In the genomic region with DNA sequence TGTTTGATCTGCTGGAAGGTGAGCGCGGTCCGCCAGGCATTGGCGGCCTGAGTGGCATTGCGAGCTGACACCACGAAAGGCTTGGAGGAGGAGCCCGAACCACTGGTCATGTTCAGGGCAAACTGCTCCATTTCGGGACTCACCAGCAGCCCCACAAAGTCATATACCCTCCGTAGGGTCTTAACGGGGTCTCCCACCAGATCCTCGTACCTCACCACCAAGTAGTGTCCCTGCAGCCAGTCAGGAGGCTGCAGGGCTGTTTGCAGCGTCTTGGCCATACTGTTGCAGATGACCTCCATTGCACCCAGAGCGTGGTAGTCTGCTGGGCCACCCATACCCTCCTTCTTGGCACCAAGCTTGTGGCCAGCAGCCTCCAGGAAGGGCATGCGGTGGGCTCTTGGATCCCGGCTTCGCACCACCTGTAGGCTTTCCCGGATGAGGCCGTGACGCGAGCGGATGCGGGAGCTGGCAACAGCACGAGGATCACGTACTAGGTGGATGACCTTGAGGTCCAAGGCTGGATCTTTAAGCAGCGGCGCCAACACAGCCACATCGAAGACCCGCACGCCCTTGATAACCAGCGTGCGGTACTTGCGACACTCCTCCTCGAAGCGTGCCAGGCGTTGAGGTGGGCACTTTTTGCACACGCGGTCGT, we compare ENCODE assay signal across 8 mouse cellular contexts. TPM values are rescaled to one million over a fixed set of nuclear protein-coding genes. Genes with fewer than 3 reads are reported as not detected.
DNase-seq lines count a peak whose midpoint lies in the region; ATAC-seq lines count a peak whose summit lies in the region.

No protein-coding gene starts in this region.

- peaks cover 8% of the 10 kb centered on the region; the same call in 1 of the 2 replicates for H3K27me3 ChIP-seq in kidney, embryonic 14.5 days (ENCODE audit: control insufficient read depth, insufficient read depth, low read length)
- peaks cover 6% of the 10 kb centered on the region; the same call in 1 of the 2 replicates for H3K27me3 ChIP-seq in forebrain, embryonic 12.5 days
- 0 out of 2 replicates have a peak, but pooled peaks cover 6% of the 10 kb centered on the region for H3K27me3 ChIP-seq in neural tube, embryonic 12.5 days (replicated peaks)

- 64% methylated on average over 38 of the region's 38 CpGs for WGBS in kidney, embryonic 14.5 days
- 72% methylated on average over 38 of the region's 38 CpGs for WGBS in forebrain, embryonic 12.5 days
- WGBS in neural tube, embryonic 12.5 days = 78% methylated on average over 38 of the region's 38 CpGs

- H3K27ac ChIP-seq in kidney, embryonic 14.5 days (ENCODE audit: low read depth, low read length) = no peak overlapping the region
- H3K27ac ChIP-seq in forebrain, embryonic 12.5 days = no peak overlapping the region
- no peak overlapping the region for H3K27ac ChIP-seq in neural tube, embryonic 12.5 days

- H3K9ac ChIP-seq in kidney, embryonic 14.5 days (ENCODE audit: low read depth, low read length) = peak overlapping the region; percentile 80; the same call in 1 of the 2 replicates
- H3K9ac ChIP-seq in forebrain, embryonic 12.5 days = peak overlapping the region; percentile 22; the same call in 1 of the 2 replicates
- no peak overlapping the region for H3K9ac ChIP-seq in neural tube, embryonic 12.5 days

- H3K36me3 ChIP-seq in kidney, embryonic 14.5 days (ENCODE audit: control insufficient read depth, insufficient read depth, low read length) = no peaks in the 10 kb centered on the region
- peaks cover 10% of the 10 kb centered on the region; the same call in 1 of the 2 replicates for H3K36me3 ChIP-seq in forebrain, embryonic 12.5 days (replicated peaks)
- H3K36me3 ChIP-seq in neural tube, embryonic 12.5 days = no peaks in the 10 kb centered on the region

- no peaks in the 10 kb centered on the region for H3K9me3 ChIP-seq in kidney, embryonic 14.5 days (ENCODE audit: control insufficient read depth, low read length)
- H3K9me3 ChIP-seq in forebrain, embryonic 12.5 days = no peaks in the 10 kb centered on the region
- H3K9me3 ChIP-seq in neural tube, embryonic 12.5 days = no peaks in the 10 kb centered on the region

- H3K4me1 ChIP-seq in kidney, embryonic 14.5 days (ENCODE audit: control insufficient read depth, insufficient read depth, low read length) = peaks cover 14% of the 10 kb centered on the region
- peaks cover 36% of the 10 kb centered on the region for H3K4me1 ChIP-seq in forebrain, embryonic 12.5 days
- peaks cover 17% of the 10 kb centered on the region for H3K4me1 ChIP-seq in neural tube, embryonic 12.5 days

- H3K4me3 ChIP-seq in kidney, embryonic 14.5 days (ENCODE audit: low read length) = peak overlapping the region; percentile 75
- peak overlapping the region; percentile 79 for H3K4me3 ChIP-seq in forebrain, embryonic 12.5 days (replicated peaks)
- H3K4me3 ChIP-seq in neural tube, embryonic 12.5 days = peak overlapping the region; percentile 76

- DNase-seq in kidney, adult 9 months = no peak
- DNase-seq in ZHBTc4 (ENCODE audit: low read depth, low spot score) = peak; percentile 54
- DNase-seq in kidney, postnatal 4 days = peak; percentile 25 to 26
- no peak for DNase-seq in embryo, embryonic 9.5 days (ENCODE audit: extremely low spot score)
- no peak for DNase-seq in spleen, adult 12 weeks (ENCODE audit: low spot score)

- no peak for ATAC-seq in kidney, embryonic 14.5 days (ENCODE audit: low FRiP score, low TSS enrichment)
- no peak for ATAC-seq in forebrain, embryonic 12.5 days (ENCODE audit: low FRiP score)
- no peak for ATAC-seq in neural tube, embryonic 12.5 days (ENCODE audit: low FRiP score, low read depth)

- peak overlapping the region; percentile 91 for H3K4me2 ChIP-seq in kidney, embryonic 14.5 days (replicated peaks; ENCODE audit: low read depth, low read length)
- peak overlapping the region; percentile 95 for H3K4me2 ChIP-seq in forebrain, embryonic 12.5 days
- H3K4me2 ChIP-seq in neural tube, embryonic 12.5 days (replicated peaks) = peak overlapping the region; percentile 98

RNA-seq across cellular contexts. Expression of a gene that starts 1.6 kb away (rescaled TPM):
- polyA plus RNA-seq in kidney, embryonic 14.5 days (2014; fragmentation: Nextera tagmentation; extraction: Ambion mirVana) = 9.8 and 10.5 TPM in 2 replicates
- polyA plus RNA-seq in forebrain, embryonic 12.5 days (2016; fragmentation: Nextera tagmentation; extraction: Ambion mirVana) = 9.4 and 12.7 TPM in 2 replicates
- 6.5 and 8.2 TPM in 2 replicates for polyA plus RNA-seq in neural tube, embryonic 12.5 days (2016; fragmentation: Nextera tagmentation; extraction: Ambion mirVana)

Comparison
In these comparisons a context has a peak if more than half of its experiments do, and no peak if none do; other contexts are left out.
1. DNase-seq: peak in ZHBTc4 (single experiment) and kidney, postnatal 4 days (2 of 2); none in kidney, adult 9 months (single experiment), embryo, embryonic 9.5 days (single experiment) and spleen, adult 12 weeks (single experiment).
2. Peak in every context shown above with its lines, with median percentiles within 50 percentile points of each other: H3K4me2 ChIP-seq and H3K4me3 ChIP-seq.